Mouse (Mus musculus): ENCODE results near the gene Vmn2r19. TPM values are rescaled to one million over a fixed set of nuclear protein-coding genes. Genes with fewer than 3 reads are reported as not detected.

Gene Vmn2r19
- not detected in 2 replicates for polyA plus RNA-seq (2012; rRNA removed)

DNA sequence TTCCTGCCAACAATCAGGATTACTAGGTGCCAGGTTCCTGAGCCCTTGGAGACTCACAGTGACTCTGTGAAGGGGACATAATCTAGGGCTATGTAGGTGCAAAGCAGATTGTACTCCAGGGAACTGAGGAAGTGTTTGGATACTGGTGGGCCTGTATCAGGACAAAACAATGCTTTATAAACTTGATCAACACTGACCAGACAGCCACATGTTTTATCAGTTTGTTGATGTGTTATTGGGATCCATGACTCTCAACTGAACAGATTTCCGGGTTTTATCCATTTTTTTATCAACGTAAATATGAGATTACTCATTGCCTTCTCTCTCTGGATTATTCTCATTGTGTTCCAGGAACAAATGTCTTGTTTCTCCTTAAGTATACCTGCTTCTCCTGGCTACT, at the start of gene Vmn2r19:
Vmn2r19 (plus strand) TSS at position 301 of the 400 bp plus-strand sequence.

DNA sequence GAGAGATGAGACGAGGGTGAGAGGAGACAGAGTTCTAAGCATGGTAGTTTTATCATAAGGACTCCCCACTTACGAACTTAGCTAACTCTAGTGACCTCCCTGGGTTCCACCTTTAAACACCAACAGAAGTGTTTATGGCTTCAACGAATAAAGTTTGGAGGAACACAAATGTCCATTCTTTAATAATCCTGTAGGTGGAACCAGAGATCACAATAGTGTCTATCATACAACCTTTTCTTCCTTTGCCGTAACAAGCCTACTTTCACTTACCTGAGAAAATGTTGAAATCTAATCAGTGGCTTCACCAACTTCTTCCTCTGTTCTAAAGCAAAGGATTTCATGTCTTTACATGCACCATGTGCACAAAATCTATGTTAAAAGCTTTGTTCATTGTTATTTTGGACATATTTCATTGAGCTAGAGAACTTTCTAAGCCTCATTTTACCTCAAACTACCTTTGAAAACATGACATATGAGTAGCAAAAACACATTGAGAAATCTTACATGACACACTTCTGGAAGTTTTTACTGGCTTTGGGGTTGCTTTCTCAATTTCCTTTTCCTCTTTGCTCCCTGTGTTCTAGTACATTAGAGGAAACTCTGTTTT, 46.5 kb upstream of the Vmn2r19 start, which contains the start of gene Clec4d:
Clec4d (plus strand) TSS at position 557 of the 607 bp plus-strand sequence.

DNA sequence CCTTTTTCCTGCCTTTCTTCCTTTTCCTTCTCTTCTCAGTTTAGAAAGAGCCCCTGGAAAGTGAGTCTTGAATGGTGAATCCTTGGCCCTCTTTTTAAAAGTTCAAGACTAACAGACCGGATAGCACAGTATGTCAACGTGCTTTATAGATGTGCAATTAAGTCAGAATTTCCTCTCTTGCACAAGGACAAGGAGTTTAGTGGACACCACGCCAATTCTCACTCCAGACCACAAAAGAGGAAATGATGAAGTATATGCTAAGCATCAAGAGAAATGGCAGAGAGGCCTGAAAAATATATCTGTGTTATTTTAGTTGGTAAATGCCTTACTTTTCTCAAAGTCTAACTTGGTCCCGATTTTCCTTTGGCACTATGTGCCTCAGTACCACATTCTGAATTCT, 18.4 kb upstream of the Vmn2r19 start, which contains the start of gene Clec4e:
Clec4e (minus strand) TSS at position 118 of the 400 bp plus-strand sequence.

Other genes starting within 250 kb of the Vmn2r19 start
- 0.93 and 1.1 TPM in 2 replicates for gene Clec4a2, start 201.9 kb upstream of the Vmn2r19 start, polyA plus RNA-seq (2012; rRNA removed)
- not detected in 2 replicates for gene Clec4b2, start 135.4 kb upstream of the Vmn2r19 start, polyA plus RNA-seq (2012; rRNA removed)
- gene Clec4n, start 78.5 kb upstream of the Vmn2r19 start, polyA plus RNA-seq (2012; rRNA removed) = 0.34 and 0.38 TPM in 2 replicates
- 0.20 and 0.38 TPM in 2 replicates for gene Clec4d, start 46.2 kb upstream of the Vmn2r19 start, polyA plus RNA-seq (2012; rRNA removed)
- gene Clec4e, start 18.5 kb upstream of the Vmn2r19 start, polyA plus RNA-seq (2012; rRNA removed) = 0.06 TPM in 1 of 2 replicates, not detected in the other
- gene Vmn2r20, start 109.8 kb downstream of the Vmn2r19 start, polyA plus RNA-seq (2012; rRNA removed) = not detected in 2 replicates
- gene Vmn2r21, start 225.1 kb downstream of the Vmn2r19 start, polyA plus RNA-seq (2012; rRNA removed) = not detected in 2 replicates